Comparison of ENCODE assay signal across 30 mouse cellular contexts in genomic region chr5:91987236-91987635, GRCm38 (mm10). TPM values are rescaled to one million over a fixed set of nuclear protein-coding genes. Genes with fewer than 3 reads are reported as not detected.
"Had no signal": no experiment of that assay in that cellular context is flagged by ENCODE, and none has a peak within 500 bp of the region (broad histone marks: within the 10 kb centered on the region; RNA-seq: fewer than 3 reads in every experiment).

Odaph (plus strand) TSS chr5:91987475.

- H3K4me2 ChIP-seq: kidney, embryonic 15.5 days; liver, embryonic 15.5 days; lung, embryonic 14.5 days; midbrain, embryonic 12.5 days had no signal

- H3K27ac ChIP-seq: kidney, embryonic 15.5 days; left cerebral cortex, adult 2 months; liver, embryonic 15.5 days; macrophage; midbrain, embryonic 12.5 days; stomach, postnatal 0 days had no signal

- H3K9ac ChIP-seq: kidney, embryonic 15.5 days; liver, embryonic 15.5 days; lung, embryonic 14.5 days; midbrain, embryonic 12.5 days had no signal

- H3K4me3 ChIP-seq: kidney, embryonic 15.5 days; left cerebral cortex, adult 2 months; liver, embryonic 15.5 days; midbrain, embryonic 12.5 days; myocyte had no signal

- H3K36me3 ChIP-seq: kidney, embryonic 15.5 days; liver, embryonic 15.5 days; midbrain, embryonic 12.5 days had no signal

- H3K4me1 ChIP-seq: kidney, embryonic 15.5 days; liver, embryonic 15.5 days; midbrain, embryonic 12.5 days had no signal

- H3K9me3 ChIP-seq: kidney, embryonic 15.5 days; liver, embryonic 15.5 days; midbrain, embryonic 12.5 days had no signal

- H3K27me3 ChIP-seq: kidney, embryonic 15.5 days; liver, embryonic 15.5 days; midbrain, embryonic 12.5 days had no signal

- ATAC-seq: lung, postnatal 0 days; midbrain, embryonic 16.5 days had no signal

- DNase-seq: kidney, adult 11 months; kidney, adult 8-10 months; kidney, postnatal 10 days; kidney, postnatal 36 days; layer of hippocampus, postnatal 36 days; lung, embryonic 14.5 days; right cerebral cortex, adult 18-20 months; right cerebral cortex, postnatal 14 days; right cerebral cortex, postnatal 4 days; thymus, adult 2 months; thymus, postnatal 14 days; thymus, postnatal 4 days had no signal

RNA-seq across cellular contexts. Expression of gene Odaph, which starts in this region (rescaled TPM):
- total RNA-seq: layer of hippocampus, adult 8-10 months; layer of hippocampus, postnatal 36 days; left cerebral cortex, adult 2 months; left cerebral cortex, postnatal 10 days; left cerebral cortex, postnatal 36 days; liver, adult 2 months; megakaryocyte, adult 5-6 weeks had no signal
- polyA plus RNA-seq: kidney, embryonic 15.5 days; limb, embryonic 11.5 days; limb, embryonic 14.5 days; liver, adult 2 months; liver, embryonic 15.5 days; lung, embryonic 14.5 days; macrophage; midbrain, embryonic 12.5 days; midbrain, embryonic 16.5 days; myocyte; neural tube, embryonic 11.5 days; stomach, embryonic 14.5 days; thymus, adult 2 months had no signal
